Mouse (Mus musculus): ENCODE data around the gene Rnf26. TPM values are rescaled to one million over a fixed set of nuclear protein-coding genes. Genes with fewer than 3 reads are reported as not detected.

Rnf26 gene
- total and polyA plus RNA-seq, 2 experiments from 2014 or later = 24.3 to 38.0 TPM

DNA sequence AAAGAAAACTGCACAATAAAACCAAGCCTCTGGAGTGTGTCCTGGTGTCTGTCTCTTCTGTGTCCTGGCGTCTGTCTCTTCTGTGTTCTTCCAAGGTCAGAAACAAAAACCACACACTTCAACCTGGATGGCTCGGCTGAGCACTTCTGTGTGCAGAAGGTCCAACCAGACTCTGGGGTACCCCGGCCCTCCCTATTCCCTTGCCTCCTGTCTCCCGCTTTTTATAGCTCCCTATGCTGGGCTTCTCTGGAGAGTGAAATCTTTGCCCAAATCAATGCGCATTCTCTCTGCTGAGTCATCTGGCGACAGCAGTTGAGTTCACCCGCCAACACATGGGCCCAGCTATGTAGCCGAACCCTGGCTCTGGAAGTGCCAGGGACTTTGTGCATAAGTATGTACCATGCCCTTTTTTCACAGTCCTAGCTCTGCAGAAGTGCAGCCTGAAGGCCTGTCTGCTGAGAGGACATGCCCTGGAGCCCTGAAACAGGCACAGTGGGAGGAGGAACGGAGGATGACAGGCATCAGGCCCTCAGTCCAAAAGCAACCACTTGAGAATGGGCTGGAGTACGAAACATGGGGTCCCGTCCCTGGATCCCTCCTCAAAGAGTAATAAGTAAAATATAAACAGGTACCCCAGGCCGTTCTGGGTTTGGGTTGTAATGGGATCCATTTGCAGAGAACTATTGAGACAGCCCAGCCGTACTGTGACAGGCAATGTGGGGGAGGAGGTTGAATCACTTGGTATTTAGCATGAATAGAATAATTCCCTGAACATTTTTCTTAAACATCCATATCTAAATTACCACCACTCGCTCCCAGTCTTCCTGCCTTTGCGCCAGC is 64.6 kb downstream of the Rnf26 start:
- no peak for ATAC-seq
- Histone ChIP-seq H3K4me1 (ENCODE audit: insufficient read depth, low read length) (no peaks in the 10 kb centered on the region), H3K36me3 (ENCODE audit: insufficient read depth, low read length) (no peaks in the 10 kb centered on the region), H3K9me3 (ENCODE audit: low read length) (no peaks in the 10 kb centered on the region), H3K4me3 (ENCODE audit: low read length) (no peak overlapping the region), H3K9ac (replicated peaks; ENCODE audit: low read length) (no peak overlapping the region), H3K27ac (no peak overlapping the region), H3K4me2 (ENCODE audit: low read depth, low read length) (no peak overlapping the region), H3K27me3 (ENCODE audit: insufficient read depth, low read length) (peaks cover 4% of the 10 kb centered on the region; the same call in 1 of the 2 replicates)
- WGBS = 79% methylated on average over 15 of the region's 15 CpGs
- DNase-seq (ENCODE audit: low spot score) = no peak
- TF ChIP-seq CTCF (IDR thresholded peaks at IDR 0.05; ENCODE audit: low read depth) = no peak

DNA sequence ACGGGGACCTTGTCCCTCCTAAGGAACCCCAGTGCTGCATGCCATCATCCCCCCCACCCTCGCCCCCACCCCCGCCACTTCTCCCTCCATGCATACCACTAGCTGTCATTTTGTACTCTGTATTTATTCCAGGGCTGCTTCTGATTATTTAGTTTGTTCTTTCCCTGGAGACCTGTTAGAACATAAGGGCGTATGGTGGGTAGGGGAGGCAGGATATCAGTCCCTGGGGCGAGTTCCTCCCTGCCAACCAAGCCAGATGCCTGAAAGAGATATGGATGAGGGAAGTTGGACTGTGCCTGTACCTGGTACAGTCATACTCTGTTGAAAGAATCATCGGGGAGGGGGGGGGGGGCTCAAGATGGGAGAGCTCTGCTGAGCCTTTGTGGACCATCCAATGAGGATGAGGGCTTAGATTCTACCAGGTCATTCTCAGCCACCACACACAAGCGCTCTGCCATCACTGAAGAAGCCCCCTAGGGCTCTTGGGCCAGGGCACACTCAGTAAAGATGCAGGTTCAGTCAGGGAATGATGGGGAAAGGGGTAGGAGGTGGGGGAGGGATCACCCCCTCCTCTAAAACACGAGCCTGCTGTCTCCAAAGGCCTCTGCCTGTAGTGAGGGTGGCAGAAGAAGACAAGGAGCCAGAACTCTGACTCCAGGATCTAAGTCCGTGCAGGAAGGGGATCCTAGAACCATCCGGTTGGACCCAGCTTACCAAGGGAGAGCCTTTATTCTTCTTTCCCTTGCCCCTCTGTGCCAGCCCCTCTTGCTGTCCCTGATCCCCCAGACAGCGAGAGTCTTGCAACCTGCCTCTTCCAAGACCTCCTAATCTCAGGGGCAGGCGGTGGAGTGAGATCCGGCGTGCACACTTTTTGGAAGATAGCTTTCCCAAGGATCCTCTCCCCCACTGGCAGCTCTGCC is 65.5 kb downstream of the Rnf26 start:
- Histone ChIP-seq H3K4me3 (ENCODE audit: low read length) (no peak overlapping the region), H3K36me3 (ENCODE audit: insufficient read depth, low read length) (no peaks in the 10 kb centered on the region), H3K4me1 (ENCODE audit: insufficient read depth, low read length) (no peaks in the 10 kb centered on the region), H3K9ac (replicated peaks; ENCODE audit: low read length) (no peak overlapping the region), H3K9me3 (ENCODE audit: low read length) (no peaks in the 10 kb centered on the region), H3K27ac (no peak overlapping the region), H3K27me3 (ENCODE audit: insufficient read depth, low read length) (peaks cover 4% of the 10 kb centered on the region; the same call in 1 of the 2 replicates), H3K4me2 (ENCODE audit: low read depth, low read length) (no peak overlapping the region)
- no peak for TF ChIP-seq CTCF (IDR thresholded peaks at IDR 0.05; ENCODE audit: low read depth)
- no peak for DNase-seq (ENCODE audit: low spot score)
- 75% methylated on average over 14 of the region's 14 CpGs for WGBS
- ATAC-seq = no peak

DNA sequence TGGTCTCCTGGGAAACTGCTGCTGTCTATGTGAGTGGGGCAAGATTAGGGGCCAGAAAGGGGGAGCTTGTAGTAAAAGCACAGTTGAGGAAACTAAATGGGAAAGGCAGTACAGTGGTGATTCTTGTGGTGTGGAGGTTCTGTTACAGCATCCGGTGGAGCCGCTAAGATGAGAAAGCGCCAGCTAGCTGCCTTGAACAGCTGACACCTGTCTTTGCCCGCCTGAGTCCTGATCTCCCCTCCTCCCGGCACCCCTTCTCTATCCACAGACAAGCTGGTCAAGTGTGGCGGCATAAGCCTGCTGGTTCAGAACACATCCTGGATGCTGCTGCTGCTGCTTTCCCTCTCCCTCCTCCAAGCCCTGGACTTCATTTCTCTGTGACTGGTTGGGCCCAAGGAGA is 66.2 kb downstream of the Rnf26 start:
- H3K36me3 ChIP-seq (ENCODE audit: insufficient read depth, low read length) = no peaks in the 10 kb centered on the region
- H3K4me1 ChIP-seq (ENCODE audit: insufficient read depth, low read length) = no peaks in the 10 kb centered on the region
- H3K4me3 ChIP-seq (ENCODE audit: low read length) = no peak overlapping the region
- no peak overlapping the region for H3K9ac ChIP-seq (replicated peaks; ENCODE audit: low read length)
- ATAC-seq (no peak), DNase-seq (ENCODE audit: low spot score) (no peak)
- H3K27me3 ChIP-seq (ENCODE audit: insufficient read depth, low read length) = peaks cover 4% of the 10 kb centered on the region; the same call in 1 of the 2 replicates
- no peak overlapping the region for H3K4me2 ChIP-seq (ENCODE audit: low read depth, low read length)
- no peak for TF ChIP-seq CTCF (IDR thresholded peaks at IDR 0.05; ENCODE audit: low read depth)
- H3K27ac ChIP-seq = no peak overlapping the region
- 74% methylated on average over 6 of the region's 6 CpGs for WGBS
- H3K9me3 ChIP-seq (ENCODE audit: low read length) = no peaks in the 10 kb centered on the region

DNA sequence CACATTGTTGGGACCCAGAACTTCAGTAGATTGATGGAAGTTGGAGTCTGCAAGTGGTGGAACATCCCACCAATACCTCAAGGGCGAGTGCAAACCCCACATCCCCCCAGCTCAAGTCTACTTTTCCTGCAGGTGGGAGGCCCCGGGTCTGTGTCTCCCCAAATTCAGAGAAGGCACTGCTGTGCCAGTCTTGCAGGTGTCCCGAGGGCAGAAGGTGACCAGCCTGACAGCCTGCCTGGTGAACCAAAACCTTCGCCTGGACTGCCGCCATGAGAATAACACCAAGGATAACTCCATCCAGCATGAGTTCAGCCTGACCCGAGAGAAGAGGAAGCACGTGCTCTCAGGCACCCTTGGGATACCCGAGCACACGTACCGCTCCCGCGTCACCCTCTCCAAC is 66.9 kb downstream of the Rnf26 start:
- no peak for DNase-seq (ENCODE audit: low spot score)

DNA sequence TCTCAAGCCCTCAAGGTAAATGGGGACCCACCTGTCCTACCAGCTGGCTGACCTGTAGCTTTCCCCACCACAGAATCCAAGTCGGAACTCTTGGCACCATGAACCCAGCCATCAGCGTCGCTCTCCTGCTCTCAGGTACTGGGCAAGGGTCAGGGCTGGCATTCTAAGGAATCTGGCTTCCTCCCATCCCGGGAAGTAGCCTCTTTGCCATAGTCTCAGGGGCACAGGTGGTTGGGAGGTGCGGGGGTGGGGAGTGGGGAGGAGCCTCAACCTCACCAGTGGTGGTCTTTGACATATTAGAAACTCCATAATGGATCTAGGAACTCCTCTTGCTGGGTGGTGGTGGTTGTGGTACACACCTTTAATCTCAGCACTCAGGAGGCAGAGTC is 67.4 kb downstream of the Rnf26 start:
- H3K9ac ChIP-seq (replicated peaks; ENCODE audit: low read length) = no peak overlapping the region
- WGBS = 92% methylated on average over 5 of the region's 5 CpGs
- H3K4me1 ChIP-seq (ENCODE audit: insufficient read depth, low read length) = no peaks in the 10 kb centered on the region
- H3K27ac ChIP-seq = no peak overlapping the region
- H3K36me3 ChIP-seq (ENCODE audit: insufficient read depth, low read length) = no peaks in the 10 kb centered on the region
- no peak overlapping the region for H3K4me3 ChIP-seq (ENCODE audit: low read length)
- no peak for TF ChIP-seq CTCF (IDR thresholded peaks at IDR 0.05; ENCODE audit: low read depth)
- H3K27me3 ChIP-seq (ENCODE audit: insufficient read depth, low read length) = peaks cover 4% of the 10 kb centered on the region; the same call in 1 of the 2 replicates
- ATAC-seq (no peak), DNase-seq (ENCODE audit: low spot score) (no peak)
- no peak overlapping the region for H3K4me2 ChIP-seq (ENCODE audit: low read depth, low read length)
- H3K9me3 ChIP-seq (ENCODE audit: low read length) = no peaks in the 10 kb centered on the region

More for the DNA sequence above, 66.9 kb downstream of the Rnf26 start:
- Histone ChIP-seq H3K27ac (no peak overlapping the region), H3K4me1 (ENCODE audit: insufficient read depth, low read length) (no peaks in the 10 kb centered on the region), H3K27me3 (ENCODE audit: insufficient read depth, low read length) (peaks cover 4% of the 10 kb centered on the region; the same call in 1 of the 2 replicates), H3K9ac (replicated peaks; ENCODE audit: low read length) (no peak overlapping the region), H3K4me3 (ENCODE audit: low read length) (no peak overlapping the region), H3K4me2 (ENCODE audit: low read depth, low read length) (no peak overlapping the region), H3K36me3 (ENCODE audit: insufficient read depth, low read length) (no peaks in the 10 kb centered on the region), H3K9me3 (ENCODE audit: low read length) (no peaks in the 10 kb centered on the region)
- TF ChIP-seq CTCF (IDR thresholded peaks at IDR 0.05; ENCODE audit: low read depth) = no peak
- WGBS = 88% methylated on average over 12 of the region's 12 CpGs
- ATAC-seq = no peak

Other genes starting within 250 kb of the Rnf26 start
- gene Thy1, start 70.1 kb downstream of the Rnf26 start, total RNA-seq (2014; rRNA removed) = 131 and 138 TPM in 2 replicates
- 49.6 and 51.1 TPM in 2 replicates for gene Thy1, start 70.1 kb downstream of the Rnf26 start, polyA plus RNA-seq (2015; fragmentation: Nextera tagmentation; extraction: Ambion mirVana)
- 11.0 and 14.2 TPM in 2 replicates for gene Usp2, start 46.5 kb downstream of the Rnf26 start, total RNA-seq (2014; rRNA removed)
- 19.6 and 20.5 TPM in 2 replicates for gene Usp2, start 46.5 kb downstream of the Rnf26 start, polyA plus RNA-seq (2015; fragmentation: Nextera tagmentation; extraction: Ambion mirVana)
- gene Mfrp, start 11.8 kb downstream of the Rnf26 start, total RNA-seq (2014; rRNA removed) = 2.8 and 4.0 TPM in 2 replicates
- 0.24 and 0.50 TPM in 2 replicates for gene Mfrp, start 11.8 kb downstream of the Rnf26 start, polyA plus RNA-seq (2015; fragmentation: Nextera tagmentation; extraction: Ambion mirVana)
- 36.7 and 39.5 TPM in 2 replicates for gene C1qtnf5, start 6.3 kb downstream of the Rnf26 start, total RNA-seq (2014; rRNA removed)
- 12.3 and 12.8 TPM in 2 replicates for gene C1qtnf5, start 6.3 kb downstream of the Rnf26 start, polyA plus RNA-seq (2015; fragmentation: Nextera tagmentation; extraction: Ambion mirVana)
- not detected in 2 replicates for gene Gm49380, start within 50 bp of the Rnf26 start, total RNA-seq (2014; rRNA removed)
- gene Gm49380, start within 50 bp of the Rnf26 start, polyA plus RNA-seq (2015; fragmentation: Nextera tagmentation; extraction: Ambion mirVana) = 0.21 TPM in 1 of 2 replicates, not detected in the other
- 23.7 and 29.5 TPM in 2 replicates for gene Mcam, start 21.0 kb upstream of the Rnf26 start, total RNA-seq (2014; rRNA removed)
- 8.0 and 9.0 TPM in 2 replicates for gene Mcam, start 21.0 kb upstream of the Rnf26 start, polyA plus RNA-seq (2015; fragmentation: Nextera tagmentation; extraction: Ambion mirVana)
- 24.2 and 30.5 TPM in 2 replicates for gene Cbl, start 120.5 kb upstream of the Rnf26 start, total RNA-seq (2014; rRNA removed)
- gene Cbl, start 120.5 kb upstream of the Rnf26 start, polyA plus RNA-seq (2015; fragmentation: Nextera tagmentation; extraction: Ambion mirVana) = 13.2 and 14.3 TPM in 2 replicates
- gene Ccdc153, start 127.2 kb upstream of the Rnf26 start, total RNA-seq (2014; rRNA removed) = 1.0 TPM in 1 of 2 replicates, not detected in the other
- gene Ccdc153, start 127.2 kb upstream of the Rnf26 start, polyA plus RNA-seq (2015; fragmentation: Nextera tagmentation; extraction: Ambion mirVana) = 2.2 and 2.6 TPM in 2 replicates
- 0.31 TPM in 1 of 2 replicates, not detected in the other for gene Pdzd3, start 138.0 kb upstream of the Rnf26 start, total RNA-seq (2014; rRNA removed)
- gene Pdzd3, start 138.0 kb upstream of the Rnf26 start, polyA plus RNA-seq (2015; fragmentation: Nextera tagmentation; extraction: Ambion mirVana) = 0.13 and 0.34 TPM in 2 replicates
- gene Nlrx1, start 155.1 kb upstream of the Rnf26 start, total RNA-seq (2014; rRNA removed) = 5.7 and 12.7 TPM in 2 replicates
- 5.1 and 6.9 TPM in 2 replicates for gene Nlrx1, start 155.1 kb upstream of the Rnf26 start, polyA plus RNA-seq (2015; fragmentation: Nextera tagmentation; extraction: Ambion mirVana)
- gene Abcg4, start 175.1 kb upstream of the Rnf26 start, total RNA-seq (2014; rRNA removed) = 59.1 and 69.6 TPM in 2 replicates
- gene Abcg4, start 175.1 kb upstream of the Rnf26 start, polyA plus RNA-seq (2015; fragmentation: Nextera tagmentation; extraction: Ambion mirVana) = 21.0 and 24.1 TPM in 2 replicates
- gene Hinfp, start 192.2 kb upstream of the Rnf26 start, total RNA-seq (2014; rRNA removed) = 28.4 and 38.6 TPM in 2 replicates
- 14.8 and 15.2 TPM in 2 replicates for gene Hinfp, start 192.2 kb upstream of the Rnf26 start, polyA plus RNA-seq (2015; fragmentation: Nextera tagmentation; extraction: Ambion mirVana)
- gene C2cd2l, start 206.8 kb upstream of the Rnf26 start, total RNA-seq (2014; rRNA removed) = 50.5 and 55.6 TPM in 2 replicates
- 19.6 and 22.8 TPM in 2 replicates for gene C2cd2l, start 206.8 kb upstream of the Rnf26 start, polyA plus RNA-seq (2015; fragmentation: Nextera tagmentation; extraction: Ambion mirVana)
- gene Dpagt1, start 212.5 kb upstream of the Rnf26 start, total RNA-seq (2014; rRNA removed) = 16.4 and 24.6 TPM in 2 replicates
- 30.9 and 34.9 TPM in 2 replicates for gene Dpagt1, start 212.5 kb upstream of the Rnf26 start, polyA plus RNA-seq (2015; fragmentation: Nextera tagmentation; extraction: Ambion mirVana)
- gene H2afx, start 221.2 kb upstream of the Rnf26 start, total RNA-seq (2014; rRNA removed) = 272 and 314 TPM in 2 replicates
- 123 and 136 TPM in 2 replicates for gene H2afx, start 221.2 kb upstream of the Rnf26 start, polyA plus RNA-seq (2015; fragmentation: Nextera tagmentation; extraction: Ambion mirVana)
- gene Hmbs, start 230.7 kb upstream of the Rnf26 start, total RNA-seq (2014; rRNA removed) = 38.7 and 38.8 TPM in 2 replicates
- 64.3 and 67.3 TPM in 2 replicates for gene Hmbs, start 230.7 kb upstream of the Rnf26 start, polyA plus RNA-seq (2015; fragmentation: Nextera tagmentation; extraction: Ambion mirVana)
- gene Vps11, start 248.2 kb upstream of the Rnf26 start, total RNA-seq (2014; rRNA removed) = 41.6 and 53.2 TPM in 2 replicates
- gene Vps11, start 248.2 kb upstream of the Rnf26 start, polyA plus RNA-seq (2015; fragmentation: Nextera tagmentation; extraction: Ambion mirVana) = 39.3 and 39.9 TPM in 2 replicates